Mouse (Mus musculus): ENCODE measurements at regions not wholly inside any gene's neighbourhood (a gene's known extent, or its start where the extent isn't known, plus 50 kb on each side); places are given as distances from the start of the nearest gene placed in this dataset.

DNA sequence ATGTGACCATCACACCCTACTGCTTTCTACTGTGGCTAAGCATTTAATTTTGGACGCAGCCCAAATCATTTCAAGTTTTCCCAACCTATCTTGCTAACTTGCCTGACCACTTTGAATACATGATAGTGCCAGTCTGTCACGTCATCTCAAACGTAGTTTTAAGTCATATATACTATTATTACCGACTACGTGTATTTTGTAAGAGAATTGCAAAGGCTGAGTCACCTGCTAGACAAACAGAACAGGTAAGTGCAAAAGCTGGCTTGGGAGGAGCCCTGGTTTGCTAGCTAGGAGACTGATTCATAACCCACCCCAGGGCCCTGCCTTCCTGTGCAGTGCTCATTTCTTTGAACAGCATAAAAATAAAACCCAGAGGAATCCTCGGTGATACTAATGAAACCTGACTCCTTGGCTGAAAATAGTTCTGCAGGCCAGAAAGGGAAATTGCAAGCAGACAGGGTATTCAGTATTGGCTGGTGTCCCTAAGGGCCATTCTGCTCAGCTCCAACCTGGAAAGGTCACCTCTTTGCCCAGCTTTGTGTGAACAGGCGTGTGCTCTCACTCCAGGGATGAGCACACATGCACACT is 208.9 kb upstream of the Cpeb2 start:
- H3K4me3 ChIP-seq (ENCODE audit: low read length) = no peak overlapping the region
- H3K27me3 ChIP-seq (ENCODE audit: insufficient read depth, low read length) = no peaks in the 10 kb centered on the region
- H3K4me2 ChIP-seq (ENCODE audit: low read depth, low read length) = no peak overlapping the region
- H3K9me3 ChIP-seq (ENCODE audit: low read length) = no peaks in the 10 kb centered on the region
- H3K36me3 ChIP-seq (ENCODE audit: insufficient read depth, low read length) = no peaks in the 10 kb centered on the region
- H3K9ac ChIP-seq (replicated peaks; ENCODE audit: low read length) = no peak overlapping the region
- DNase-seq (ENCODE audit: low spot score) (no peak), ATAC-seq (no peak)
- H3K27ac ChIP-seq = no peak overlapping the region
- H3K4me1 ChIP-seq (ENCODE audit: insufficient read depth, low read length) = no peaks in the 10 kb centered on the region
- TF ChIP-seq CTCF (IDR thresholded peaks at IDR 0.05; ENCODE audit: low read depth) = no peak
- 78% methylated on average over 7 of the region's 7 CpGs for WGBS

DNA sequence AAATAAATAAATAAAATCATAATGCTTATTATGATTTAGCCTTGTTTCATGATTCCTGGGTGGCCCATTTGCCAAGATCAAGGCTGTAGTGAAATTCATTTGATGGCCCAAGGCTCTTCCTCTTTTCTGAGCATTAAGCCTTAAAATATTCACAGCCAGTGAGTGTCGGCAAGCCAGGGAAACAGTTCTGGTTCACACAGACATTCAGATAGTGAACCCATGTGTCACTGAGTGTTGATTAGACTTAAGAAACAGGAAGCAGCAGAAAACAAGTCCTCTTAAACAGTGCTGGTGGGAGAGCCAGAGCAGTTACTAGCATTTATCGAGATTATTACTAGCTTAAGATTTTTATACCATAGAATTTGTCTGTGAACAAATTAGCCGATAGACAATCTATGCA is 201.7 kb upstream of the Cpeb2 start:
- Histone ChIP-seq H3K27me3 (ENCODE audit: insufficient read depth, low read length) (no peaks in the 10 kb centered on the region), H3K9me3 (ENCODE audit: low read length) (no peaks in the 10 kb centered on the region), H3K4me1 (ENCODE audit: insufficient read depth, low read length) (no peaks in the 10 kb centered on the region), H3K9ac (replicated peaks; ENCODE audit: low read length) (no peak overlapping the region), H3K4me3 (ENCODE audit: low read length) (no peak overlapping the region), H3K36me3 (ENCODE audit: insufficient read depth, low read length) (no peaks in the 10 kb centered on the region), H3K4me2 (ENCODE audit: low read depth, low read length) (no peak overlapping the region), H3K27ac (no peak overlapping the region)
- 86% methylated on average over 3 of the region's 3 CpGs for whole genome bisulfite sequencing
- DNase-seq (ENCODE audit: low spot score) (no peak), ATAC-seq (no peak)
- no peak for TF ChIP-seq CTCF (IDR thresholded peaks at IDR 0.05; ENCODE audit: low read depth)

DNA sequence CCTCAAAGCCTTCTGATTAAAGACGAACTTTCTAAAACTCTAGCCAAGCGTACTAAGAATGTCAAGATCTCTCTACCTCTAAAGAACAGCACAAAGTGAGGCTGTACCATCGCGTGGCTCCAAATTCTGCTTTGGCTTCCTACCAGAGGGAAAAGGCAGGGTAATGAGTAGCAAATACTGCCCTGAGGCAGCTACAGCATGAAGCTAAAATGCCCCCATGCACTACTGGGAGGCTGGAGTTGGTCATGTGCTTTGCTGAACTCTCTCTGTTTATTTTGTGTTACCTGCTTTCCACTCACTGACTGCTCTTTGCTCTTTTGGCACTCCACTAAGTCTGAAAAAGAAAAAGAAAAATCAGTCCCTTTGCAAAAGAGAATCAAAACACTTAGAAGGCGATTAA is 201.1 kb upstream of the Cpeb2 start:
- Histone ChIP-seq H3K9ac (replicated peaks; ENCODE audit: low read length) (no peak overlapping the region), H3K9me3 (ENCODE audit: low read length) (no peaks in the 10 kb centered on the region), H3K4me1 (ENCODE audit: insufficient read depth, low read length) (no peaks in the 10 kb centered on the region), H3K27me3 (ENCODE audit: insufficient read depth, low read length) (no peaks in the 10 kb centered on the region), H3K27ac (no peak overlapping the region), H3K36me3 (ENCODE audit: insufficient read depth, low read length) (no peaks in the 10 kb centered on the region), H3K4me3 (ENCODE audit: low read length) (no peak overlapping the region), H3K4me2 (ENCODE audit: low read depth, low read length) (no peak overlapping the region)
- DNase-seq (ENCODE audit: low spot score) (no peak), ATAC-seq (no peak)
- no peak for TF ChIP-seq CTCF (IDR thresholded peaks at IDR 0.05; ENCODE audit: low read depth)
- 80% methylated on average over 5 of the region's 5 CpGs for WGBS

DNA sequence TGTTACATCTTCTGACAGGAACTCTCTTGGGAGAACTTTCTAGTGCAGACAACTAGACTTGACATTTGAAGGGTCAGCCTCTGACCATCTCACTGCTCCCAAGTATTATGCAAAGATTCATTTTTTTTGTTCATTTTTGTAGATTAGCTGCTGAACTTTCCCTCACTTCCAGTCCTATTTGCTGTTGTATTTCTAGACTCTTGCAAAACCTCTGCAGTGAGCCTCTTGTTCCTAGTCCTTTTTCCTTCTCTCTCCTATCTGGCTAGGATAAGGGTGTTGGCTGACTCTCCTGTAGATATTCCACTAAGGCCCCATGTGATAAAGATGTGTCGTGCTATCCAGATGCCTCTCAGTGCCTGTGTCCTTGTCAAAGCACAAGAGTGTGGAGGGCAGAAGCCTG is 198.5 kb upstream of the Cpeb2 start:
- no peak overlapping the region for H3K4me3 ChIP-seq (ENCODE audit: low read length)
- no peak for DNase-seq (ENCODE audit: low spot score)
- no peaks in the 10 kb centered on the region for H3K27me3 ChIP-seq (ENCODE audit: insufficient read depth, low read length)
- H3K4me1 ChIP-seq (ENCODE audit: insufficient read depth, low read length) = no peaks in the 10 kb centered on the region
- H3K9ac ChIP-seq (replicated peaks; ENCODE audit: low read length) = no peak overlapping the region
- no peaks in the 10 kb centered on the region for H3K36me3 ChIP-seq (ENCODE audit: insufficient read depth, low read length)
- no peak for TF ChIP-seq CTCF (IDR thresholded peaks at IDR 0.05; ENCODE audit: low read depth)
- ATAC-seq = no peak
- H3K4me2 ChIP-seq (ENCODE audit: low read depth, low read length) = no peak overlapping the region
- no peak overlapping the region for H3K27ac ChIP-seq
- 89% methylated on average over 1 of the region's 1 CpGs for WGBS
- H3K9me3 ChIP-seq (ENCODE audit: low read length) = no peaks in the 10 kb centered on the region

DNA sequence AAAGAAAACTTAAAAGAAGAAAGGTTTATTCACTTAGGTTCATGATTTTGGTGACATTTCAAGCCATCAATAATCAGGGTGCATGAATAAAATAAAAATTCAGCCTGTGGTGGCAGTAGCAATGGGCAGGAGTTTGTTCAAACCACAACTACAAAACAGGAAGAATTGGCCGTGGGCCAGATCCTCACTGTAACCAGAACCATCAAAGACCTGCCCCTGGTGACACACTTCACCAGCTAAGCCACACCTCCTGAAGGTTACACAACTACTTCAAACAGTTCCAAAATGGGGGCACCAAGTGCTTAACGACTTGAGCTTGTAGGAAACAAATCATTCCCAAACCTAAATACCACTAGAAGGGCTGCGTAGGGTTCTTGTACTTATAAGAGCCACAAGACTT is 195.4 kb upstream of the Cpeb2 start:
- no peaks in the 10 kb centered on the region for H3K27me3 ChIP-seq (ENCODE audit: insufficient read depth, low read length)
- H3K4me2 ChIP-seq (ENCODE audit: low read depth, low read length) = no peak overlapping the region
- H3K36me3 ChIP-seq (ENCODE audit: insufficient read depth, low read length) = no peaks in the 10 kb centered on the region
- DNase-seq (ENCODE audit: low spot score) = no peak
- no peaks in the 10 kb centered on the region for H3K9me3 ChIP-seq (ENCODE audit: low read length)
- H3K4me1 ChIP-seq (ENCODE audit: insufficient read depth, low read length) = no peaks in the 10 kb centered on the region
- TF ChIP-seq CTCF (IDR thresholded peaks at IDR 0.05; ENCODE audit: low read depth) = no peak
- no peak overlapping the region for H3K4me3 ChIP-seq (ENCODE audit: low read length)
- H3K9ac ChIP-seq (replicated peaks; ENCODE audit: low read length) = no peak overlapping the region
- WGBS = 77% methylated on average over 3 of the region's 3 CpGs
- no peak overlapping the region for H3K27ac ChIP-seq
- ATAC-seq = no peak

DNA sequence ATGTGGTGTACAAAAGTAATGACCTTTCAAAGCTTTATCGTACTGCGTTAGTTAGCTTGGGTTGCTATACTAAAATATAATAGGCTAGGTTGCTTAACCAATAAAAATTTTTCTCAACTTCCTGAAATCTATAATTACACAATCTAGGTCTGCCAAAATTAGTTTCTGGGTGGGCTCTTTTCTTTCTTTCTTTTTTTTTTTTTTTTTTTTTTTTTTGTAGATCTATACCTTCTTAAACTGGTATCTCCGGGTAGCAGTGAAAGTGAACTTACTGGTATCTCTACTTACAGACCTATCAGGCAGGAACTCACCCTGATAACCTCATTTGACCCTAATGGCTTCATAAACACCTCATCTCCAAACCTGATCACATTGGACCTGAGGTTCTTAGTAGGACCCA is 193.4 kb upstream of the Cpeb2 start:
- no peak for ATAC-seq
- H3K9ac ChIP-seq (replicated peaks; ENCODE audit: low read length) = no peak overlapping the region
- H3K4me2 ChIP-seq (ENCODE audit: low read depth, low read length) = no peak overlapping the region
- no peak for DNase-seq (ENCODE audit: low spot score)
- H3K4me1 ChIP-seq (ENCODE audit: insufficient read depth, low read length) = no peaks in the 10 kb centered on the region
- no peaks in the 10 kb centered on the region for H3K36me3 ChIP-seq (ENCODE audit: insufficient read depth, low read length)
- no peaks in the 10 kb centered on the region for H3K9me3 ChIP-seq (ENCODE audit: low read length)
- no peaks in the 10 kb centered on the region for H3K27me3 ChIP-seq (ENCODE audit: insufficient read depth, low read length)
- no peak overlapping the region for H3K4me3 ChIP-seq (ENCODE audit: low read length)
- TF ChIP-seq CTCF (IDR thresholded peaks at IDR 0.05; ENCODE audit: low read depth) = no peak
- WGBS = 97% methylated on average over 3 of the region's 3 CpGs
- no peak overlapping the region for H3K27ac ChIP-seq

DNA sequence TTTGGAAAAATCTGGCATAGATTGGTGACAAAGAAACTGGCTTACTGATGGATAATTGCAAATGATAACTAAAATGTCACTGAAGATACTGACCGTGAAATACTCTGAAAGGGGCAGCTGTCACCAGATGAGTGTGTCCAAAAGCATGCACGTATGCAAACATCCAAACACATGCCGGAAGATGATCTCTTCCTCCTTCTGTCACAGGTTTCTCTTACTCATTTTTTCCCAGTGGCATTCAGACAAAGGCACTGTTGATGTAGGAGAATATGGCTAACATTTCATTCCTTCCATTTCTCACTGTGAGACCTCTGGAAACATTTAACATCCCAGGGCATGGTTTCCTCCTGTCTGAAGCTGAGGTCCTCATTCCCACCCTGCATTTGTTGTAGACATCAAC is 190.4 kb upstream of the Cpeb2 start:
- Histone ChIP-seq H3K4me1 (ENCODE audit: insufficient read depth, low read length) (no peaks in the 10 kb centered on the region), H3K36me3 (ENCODE audit: insufficient read depth, low read length) (no peaks in the 10 kb centered on the region), H3K27me3 (ENCODE audit: insufficient read depth, low read length) (no peaks in the 10 kb centered on the region), H3K9me3 (ENCODE audit: low read length) (no peaks in the 10 kb centered on the region), H3K27ac (no peak overlapping the region), H3K9ac (replicated peaks; ENCODE audit: low read length) (no peak overlapping the region), H3K4me3 (ENCODE audit: low read length) (no peak overlapping the region), H3K4me2 (ENCODE audit: low read depth, low read length) (no peak overlapping the region)
- ATAC-seq (no peak), DNase-seq (ENCODE audit: low spot score) (no peak)
- no peak for TF ChIP-seq CTCF (IDR thresholded peaks at IDR 0.05; ENCODE audit: low read depth)
- WGBS = 76% methylated on average over 3 of the region's 3 CpGs
